Mouse (Mus musculus) liver, postnatal 0 days (tissue): ENCODE measurements around the gene Strada.

Experiments
- CTCF ChIP-seq: sonication (generic); IDR thresholded peaks from 2 replicates; pipeline ENCODE4 v1.5.1; 2016; ENCODE audit warnings: antibody characterized with exemption, low read depth
- EP300 ChIP-seq: IDR thresholded peaks from 2 replicates; pipeline ENCODE4 v1.6.1; 2016; ENCODE audit warnings: antibody characterized with exemption, low read depth, mild to moderate bottlenecking

DNA sequence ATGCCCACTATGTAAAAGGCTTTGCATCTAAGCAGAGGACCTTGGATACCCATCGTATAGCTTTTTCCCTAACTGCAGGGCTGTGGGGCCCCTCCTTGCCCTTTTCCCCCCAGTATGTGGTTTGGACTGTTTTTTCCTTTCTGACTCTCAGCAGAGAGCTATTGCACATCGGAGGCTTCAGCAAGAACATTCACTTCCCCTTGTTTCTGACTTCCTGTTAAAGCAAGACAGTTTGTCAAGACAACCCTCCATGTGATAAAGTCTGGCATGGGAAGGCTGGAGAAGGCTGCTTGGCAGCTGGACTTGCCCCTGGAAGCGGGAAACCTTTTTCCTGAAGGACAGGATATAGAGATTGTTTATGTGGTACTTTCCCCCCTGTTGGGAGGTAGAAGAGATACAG, 79.2 kb downstream of the Strada start:
- peak; percentile 46; the same call in 1 of the 2 replicates for TF ChIP-seq EP300
- no peak for TF ChIP-seq CTCF
